Mouse (Mus musculus) urinary bladder, postnatal 36 days (tissue): ENCODE measurements around the gene Vldlr.

Experiments
- DNase-seq, 2 experiments: peaks; one replicate each; pipeline ENCODE4 v3.0.0; 2022; ENCODE audit warnings: low spot score in 2 of 2, mixed read lengths in 1 of 2

Gene Vldlr

GRCm38 (mm10) chr19:27216318-27216717 is at the start of gene Vldlr:
Vldlr (plus strand) TSS chr19:27216484.
- no peak for DNase-seq

- no peak for DNase-seq
Measured at GRCm38 (mm10) chr19:27167601-27168319, 48.5 kb upstream of the Vldlr start.

- no peak for DNase-seq
Measured at GRCm38 (mm10) chr19:27173836-27174235, 42.4 kb upstream of the Vldlr start.

- no peak for DNase-seq
Measured at GRCm38 (mm10) chr19:27175617-27176016, 40.7 kb upstream of the Vldlr start.

- DNase-seq, result no peak
Measured at GRCm38 (mm10) chr19:27176558-27176957, 39.7 kb upstream of the Vldlr start.

GRCm38 (mm10) chr19:27178195-27178807 is 38.0 kb upstream of the Vldlr start:
- DNase-seq, result no peak

- peak; percentile 33 to 63 for DNase-seq
Measured at GRCm38 (mm10) chr19:27180351-27181122, 35.7 kb upstream of the Vldlr start.

GRCm38 (mm10) chr19:27183511-27183910 is 32.8 kb upstream of the Vldlr start:
- no peak for DNase-seq

- no peak for DNase-seq
Measured at GRCm38 (mm10) chr19:27203711-27204238, 12.5 kb upstream of the Vldlr start.

- DNase-seq, result no peak
Measured at GRCm38 (mm10) chr19:27210991-27211390, 5.3 kb upstream of the Vldlr start.

- DNase-seq, result no peak
Measured at GRCm38 (mm10) chr19:27215596-27215995, 688 bp upstream of the Vldlr start.

GRCm38 (mm10) chr19:27216767-27217403 is 601 bp downstream of the Vldlr start:
- DNase-seq, result peak; percentile 17 to 56

GRCm38 (mm10) chr19:27217404-27217940 is 1.2 kb downstream of the Vldlr start:
- DNase-seq, result peak; percentile 25 to 36

- peak; percentile 28 to 29 for DNase-seq
Measured at GRCm38 (mm10) chr19:27217941-27218411, 1.7 kb downstream of the Vldlr start.

- peak; percentile 62 to 73 for DNase-seq
Measured at GRCm38 (mm10) chr19:27218561-27219262, 2.4 kb downstream of the Vldlr start.

- no peak for DNase-seq
Measured at GRCm38 (mm10) chr19:27219586-27219985, 3.3 kb downstream of the Vldlr start.

GRCm38 (mm10) chr19:27223046-27223445 is 6.8 kb downstream of the Vldlr start:
- no peak for DNase-seq

- DNase-seq, result no peak
Measured at GRCm38 (mm10) chr19:27224356-27224755, 8.1 kb downstream of the Vldlr start.

- no peak for DNase-seq
Measured at GRCm38 (mm10) chr19:27226626-27227025, 10.3 kb downstream of the Vldlr start.

- no peak for DNase-seq
Measured at GRCm38 (mm10) chr19:27227131-27227530, 10.8 kb downstream of the Vldlr start.

GRCm38 (mm10) chr19:27228254-27228653 is 12.0 kb downstream of the Vldlr start:
- DNase-seq, result no peak
